In genomic region chr2:177498067-177498466, GRCm38 (mm10) we compare ENCODE assay signal across 8 mouse cellular contexts. TPM values are rescaled to one million over a fixed set of nuclear protein-coding genes. Genes with fewer than 3 reads are reported as not detected.
DNase-seq lines count a peak whose midpoint lies in the region; ATAC-seq and TF ChIP-seq lines count a peak whose summit lies in the region.
"Not testable (repeated sequence)": the region's sequence is repeated elsewhere in the genome, so short reads cannot be mapped to it uniquely, and the experiment has no call there.

Gm14403 (plus strand) TSS chr2:177498215.

- not testable (repeated sequence) for H3K9me3 ChIP-seq in ES-E14 (ENCODE audit: control insufficient read depth, insufficient read depth, low read depth, low read length); forebrain, embryonic 13.5 days (replicated peaks); heart, postnatal 0 days (replicated peaks; ENCODE audit: control insufficient read depth, low read length); kidney, embryonic 15.5 days (replicated peaks)

- in situ Hi-C loops in ES-E14 (cut with MboI; ENCODE audit: low sequenced_read_pairs in 2 of 2, unreplicated experiment in 2 of 2) = not testable (repeated sequence)

- not testable (repeated sequence) for H3K27ac ChIP-seq in ES-E14 (ENCODE audit: insufficient read depth, low read depth, low read length, poor library complexity, severe bottlenecking); cerebellum, adult 2 months (ENCODE audit: insufficient read depth, low read length); forebrain, embryonic 13.5 days; heart, postnatal 0 days (ENCODE audit: low read depth); kidney, embryonic 15.5 days

- H3K9ac ChIP-seq in ES-E14 (ENCODE audit: insufficient read depth, low read depth, low read length, poor library complexity, severe bottlenecking) = peak within 1 kb of the TSS; percentile 78
- H3K9ac ChIP-seq in forebrain, embryonic 13.5 days; heart, postnatal 0 days (replicated peaks; ENCODE audit: low read depth, low read length): not testable (repeated sequence)
- H3K9ac ChIP-seq in kidney, embryonic 15.5 days = 0 out of 2 replicates have a peak within 1 kb of the TSS, but pooled peaks have one; percentile 31

- 23% methylated on average over 7 of the region's 7 CpGs for WGBS in cerebellum, adult 2 months
- WGBS in forebrain, embryonic 13.5 days = 17% methylated on average over 7 of the region's 7 CpGs
- WGBS in heart, postnatal 0 days = 15% methylated on average over 7 of the region's 7 CpGs
- WGBS in kidney, embryonic 15.5 days = 12% methylated on average over 7 of the region's 7 CpGs

- ATAC-seq in forebrain, embryonic 13.5 days; heart, postnatal 0 days (ENCODE audit: insufficient read depth, low read depth); kidney, embryonic 15.5 days (replicated peaks; ENCODE audit: low FRiP score): not testable (repeated sequence)

- intact Hi-C loops in left cerebral cortex, postnatal 36 days (cut with DNase I) = not testable (repeated sequence)

- peak within 1 kb of the TSS; percentile 51 for H3K4me2 ChIP-seq in forebrain, embryonic 13.5 days
- H3K4me2 ChIP-seq in heart, postnatal 0 days (ENCODE audit: low read depth, low read length) = peak within 1 kb of the TSS; percentile 56
- peak within 1 kb of the TSS; percentile 56 for H3K4me2 ChIP-seq in kidney, embryonic 15.5 days

- not testable (repeated sequence) for TF ChIP-seq CTCF in cerebellum, adult 2 months (IDR thresholded peaks at IDR 0.05; ENCODE audit: borderline replicate concordance, insufficient read depth, low read depth, low read length); heart, postnatal 0 days (IDR thresholded peaks at IDR 0.05; ENCODE audit: low read depth)

- H3K27me3 ChIP-seq in cerebellum, adult 2 months (ENCODE audit: control insufficient read depth, insufficient read depth, low read length); forebrain, embryonic 13.5 days; heart, postnatal 0 days (ENCODE audit: control insufficient read depth, insufficient read depth, low read length); kidney, embryonic 15.5 days: not testable (repeated sequence)

- peak; percentile 26 for DNase-seq in ES-E14 (ENCODE audit: low read depth, low spot score)
- peak; percentile 59 to 62 for DNase-seq in cerebellum, adult 2 months
- peak; percentile 13 for DNase-seq in heart, postnatal 0 days (ENCODE audit: low spot score)
- peak; percentile 27 to 41 for DNase-seq in left cerebral cortex, postnatal 36 days (ENCODE audit: low spot score in 2 of 2)
- DNase-seq in lung, postnatal 4 days = peak; percentile 54
- DNase-seq in right cerebral cortex, adult 2 months (ENCODE audit: low spot score in 2 of 2) = peak; percentile 15 to 23

- TF ChIP-seq EP300 in heart, postnatal 0 days (IDR thresholded peaks at IDR 0.05; ENCODE audit: low read depth) = not testable (repeated sequence)

- peak within 1 kb of the TSS; percentile 72 to 83 for H3K4me3 ChIP-seq in ES-E14 (ENCODE audit: insufficient read depth in 1 of 2, low read depth in 1 of 2, low read length in 2 of 2, poor library complexity in 1 of 2, severe bottlenecking in 1 of 2)
- H3K4me3 ChIP-seq in cerebellum, adult 2 months (replicated peaks; ENCODE audit: insufficient read depth, low read depth, low read length) = peak within 1 kb of the TSS; percentile 79
- H3K4me3 ChIP-seq in forebrain, embryonic 13.5 days = peak within 1 kb of the TSS; percentile 36
- peak within 1 kb of the TSS; percentile 48 for H3K4me3 ChIP-seq in heart, postnatal 0 days (ENCODE audit: low read depth, low read length)
- peak within 1 kb of the TSS; percentile 46 for H3K4me3 ChIP-seq in kidney, embryonic 15.5 days (replicated peaks)

- H3K36me3 ChIP-seq in ES-E14 (ENCODE audit: control insufficient read depth, insufficient read depth, low read length, poor library complexity, severe bottlenecking); forebrain, embryonic 13.5 days (ENCODE audit: poor library complexity, severe bottlenecking); heart, postnatal 0 days (replicated peaks; ENCODE audit: control insufficient read depth, insufficient read depth, low read length); kidney, embryonic 15.5 days: not testable (repeated sequence)

- TF ChIP-seq POLR2A in cerebellum, adult 2 months (IDR thresholded peaks at IDR 0.05; ENCODE audit: borderline replicate concordance, insufficient read depth, low read length) = not testable (repeated sequence)

- not testable (repeated sequence) for H3K4me1 ChIP-seq in ES-E14 (ENCODE audit: control insufficient read depth in 2 of 2, insufficient read depth in 2 of 2, low read length in 2 of 2, poor library complexity in 1 of 2); cerebellum, adult 2 months (ENCODE audit: control insufficient read depth, insufficient read depth, low read length); forebrain, embryonic 13.5 days; heart, postnatal 0 days (ENCODE audit: control insufficient read depth, insufficient read depth); kidney, embryonic 15.5 days

RNA-seq across cellular contexts. Expression of gene Gm14403, which starts in this region (rescaled TPM):
- 22.1 and 32.6 TPM in 2 replicates for total RNA-seq in ES-E14 (2012; rRNA removed)
- 11.4 and 14.3 TPM in 2 replicates for polyA plus RNA-seq in cerebellum, adult 2 months (2012; rRNA removed)
- 3.1 and 3.4 TPM in 2 replicates for polyA plus RNA-seq in forebrain, embryonic 13.5 days (2015; fragmentation: Nextera tagmentation; extraction: Ambion mirVana)
- 0.66 and 2.0 TPM in 2 replicates for total RNA-seq in heart, postnatal 0 days (2014; rRNA removed; ENCODE audit: low replicate concordance)
- 6.0 and 6.1 TPM in 2 replicates for polyA plus RNA-seq in heart, postnatal 0 days (2015; fragmentation: Nextera tagmentation; extraction: Ambion mirVana)
- 6.5 and 9.1 TPM in 2 replicates for polyA plus RNA-seq in kidney, embryonic 15.5 days (2015; fragmentation: Nextera tagmentation; extraction: Ambion mirVana)
- total RNA-seq in left cerebral cortex, postnatal 36 days (2021) = 10 to 100 TPM; 26.5 to 29.2 TPM
